Mouse (Mus musculus): Measurements from ENCODE around the gene Pex11g.

DNA sequence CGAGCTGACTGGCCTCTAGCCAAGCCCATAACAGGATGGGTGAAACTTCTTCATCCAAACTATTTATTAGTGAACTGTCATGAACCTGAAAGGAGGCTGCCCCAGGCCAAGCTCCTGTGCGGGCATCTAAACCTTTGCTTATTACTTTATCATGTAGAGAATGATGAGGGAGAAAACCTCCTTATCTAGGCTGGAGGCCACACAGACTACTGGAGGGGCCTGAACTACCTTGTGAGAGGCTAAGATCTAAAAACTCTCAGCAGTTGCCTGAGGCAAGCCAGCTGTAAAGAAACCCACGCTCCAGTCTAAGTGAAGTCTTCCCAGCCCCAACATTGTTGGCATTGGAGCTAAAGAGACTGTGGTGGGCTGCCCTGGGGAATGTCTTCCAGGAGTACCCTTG, 60.1 kb downstream of the Pex11g start:
- no peak for TF ChIP-seq GATA1 (IDR thresholded peaks at IDR 0.05; ENCODE audit: borderline replicate concordance, low read length)
- TF ChIP-seq FLI1 (IDR thresholded peaks at IDR 0.05; ENCODE audit: low read length), result no peak

Data from megakaryocyte, embryonic 14.5 days (primary cell).